Comparison of ENCODE assay signal across 16 mouse cellular contexts in the genomic region with DNA sequence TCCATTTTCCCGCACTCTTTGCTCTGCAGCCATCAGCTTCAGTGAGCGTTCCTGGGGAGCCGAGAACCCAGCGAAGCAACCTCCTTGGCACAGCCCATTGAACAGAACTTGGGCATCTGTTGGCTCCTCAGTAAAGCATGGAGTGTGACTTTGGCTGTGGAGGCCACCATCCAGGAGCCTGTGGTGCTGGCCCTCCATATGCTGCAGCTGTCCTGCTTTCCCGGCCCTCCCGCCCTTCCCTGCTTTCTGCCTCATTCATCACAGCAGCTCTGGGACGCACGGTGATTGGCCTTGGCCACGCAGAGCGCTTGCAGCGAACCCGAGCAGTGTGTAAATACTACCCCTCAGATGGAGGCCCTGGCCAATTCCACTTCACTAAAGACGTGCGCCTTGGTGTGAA. TPM values are rescaled to one million over a fixed set of nuclear protein-coding genes. Genes with fewer than 3 reads are reported as not detected.
A peak's percentile ranks its signal among the peaks of the same experiment; 100 is the strongest.
DNase-seq lines count a peak whose midpoint lies in the region; ATAC-seq lines count a peak whose summit lies in the region.
"Had no signal": no experiment of that assay in that cellular context is flagged by ENCODE, and none has a peak within 500 bp of the region (broad histone marks: within the 10 kb centered on the region; RNA-seq: fewer than 3 reads in every experiment).

No protein-coding gene starts in this region.

- DNase-seq in cerebellum, adult 9-10 months: peak; percentile 86
- no peak for DNase-seq in thymus, postnatal 10 days (ENCODE audit: low spot score in 2 of 2)
- DNase-seq in gastrocnemius, postnatal 4 days (ENCODE audit: low spot score in 2 of 2): no peak
- DNase-seq: adrenal gland, adult 2 months; gastrocnemius, adult 2 months; kidney, adult 11 months; lung, postnatal 4 days; right cerebral cortex, postnatal 14 days; thymus, postnatal 36 days had no signal

- no peak overlapping the region for H3K27ac ChIP-seq in kidney, embryonic 14.5 days (ENCODE audit: low read depth, low read length)
- H3K27ac ChIP-seq in kidney, embryonic 15.5 days: no peak overlapping the region
- H3K27ac ChIP-seq in intestine, embryonic 16.5 days (ENCODE audit: low read length): no peak overlapping the region
- H3K27ac ChIP-seq: gastrocnemius, adult 2 months; layer of hippocampus, adult 2 months; liver, embryonic 14.5 days had no signal

- 0 out of 2 replicates have a peak, but pooled peaks have one; percentile 29 for ATAC-seq in kidney, embryonic 14.5 days (ENCODE audit: low FRiP score, low TSS enrichment)
- ATAC-seq in kidney, embryonic 15.5 days (replicated peaks; ENCODE audit: low FRiP score): no peak; the same call in 1 of the 2 replicates
- ATAC-seq in cerebellum, adult (ENCODE audit: insufficient number of reproducible peaks, low FRiP score, low TSS enrichment): peak; percentile 83
- ATAC-seq in intestine, embryonic 16.5 days: peak; percentile 17; the same call in 1 of the 2 replicates
- ATAC-seq: CD4-positive, CD25-positive, alpha-beta regulatory T cell, adult 4 months had no signal

- H3K4me3 ChIP-seq in kidney, embryonic 14.5 days (ENCODE audit: low read length): no peak overlapping the region
- H3K4me3 ChIP-seq in kidney, embryonic 15.5 days (replicated peaks): no peak overlapping the region
- H3K4me3 ChIP-seq in intestine, embryonic 16.5 days (ENCODE audit: low read length): no peak overlapping the region
- H3K4me3 ChIP-seq: gastrocnemius, adult 2 months; layer of hippocampus, adult 2 months had no signal

- peaks cover 35% of the 10 kb centered on the region; the same call in 1 of the 2 replicates for H3K36me3 ChIP-seq in kidney, embryonic 14.5 days (ENCODE audit: control insufficient read depth, insufficient read depth, low read length)
- H3K36me3 ChIP-seq in kidney, embryonic 15.5 days: peaks cover 46% of the 10 kb centered on the region
- no peaks in the 10 kb centered on the region for H3K36me3 ChIP-seq in intestine, embryonic 16.5 days (ENCODE audit: control insufficient read depth, insufficient read depth, low read length)

- H3K9ac ChIP-seq in kidney, embryonic 14.5 days (ENCODE audit: low read depth, low read length): no peak overlapping the region
- H3K9ac ChIP-seq in kidney, embryonic 15.5 days: no peak overlapping the region
- H3K9ac ChIP-seq in intestine, embryonic 16.5 days (ENCODE audit: low read depth, low read length): no peak overlapping the region
- H3K9ac ChIP-seq: liver, embryonic 14.5 days had no signal

- peaks cover 8% of the 10 kb centered on the region; the same call in 1 of the 2 replicates for H3K4me1 ChIP-seq in kidney, embryonic 14.5 days (ENCODE audit: control insufficient read depth, insufficient read depth, low read length)
- H3K4me1 ChIP-seq in kidney, embryonic 15.5 days: peaks cover 17% of the 10 kb centered on the region
- H3K4me1 ChIP-seq in intestine, embryonic 16.5 days (ENCODE audit: control insufficient read depth, insufficient read depth, low read length): peaks cover 4% of the 10 kb centered on the region

- whole genome bisulfite sequencing in kidney, embryonic 14.5 days: 66% methylated on average over 14 of the region's 14 CpGs
- WGBS in kidney, embryonic 15.5 days: 69% methylated on average over 14 of the region's 14 CpGs
- 75% methylated on average over 14 of the region's 14 CpGs for WGBS in intestine, embryonic 16.5 days

- H3K9me3 ChIP-seq in kidney, embryonic 14.5 days (ENCODE audit: control insufficient read depth, low read length): no peaks in the 10 kb centered on the region
- no peaks in the 10 kb centered on the region for H3K9me3 ChIP-seq in kidney, embryonic 15.5 days (replicated peaks)
- H3K9me3 ChIP-seq in intestine, embryonic 16.5 days (ENCODE audit: control insufficient read depth, low read length): no peaks in the 10 kb centered on the region

- H3K4me2 ChIP-seq in kidney, embryonic 14.5 days (replicated peaks; ENCODE audit: low read depth, low read length): no peak overlapping the region
- no peak overlapping the region for H3K4me2 ChIP-seq in kidney, embryonic 15.5 days
- no peak overlapping the region for H3K4me2 ChIP-seq in intestine, embryonic 16.5 days (ENCODE audit: low read depth, low read length)

- H3K27me3 ChIP-seq in kidney, embryonic 14.5 days (ENCODE audit: control insufficient read depth, insufficient read depth, low read length): no peaks in the 10 kb centered on the region
- H3K27me3 ChIP-seq in kidney, embryonic 15.5 days: no peaks in the 10 kb centered on the region
- no peaks in the 10 kb centered on the region for H3K27me3 ChIP-seq in intestine, embryonic 16.5 days (replicated peaks; ENCODE audit: control insufficient read depth, insufficient read depth, low read length)

RNA-seq across cellular contexts. Expression of a gene that starts 14.3 kb away (rescaled TPM):
- 53.6 and 70.3 TPM in 2 replicates for polyA plus RNA-seq in kidney, embryonic 14.5 days (2014; fragmentation: Nextera tagmentation; extraction: Ambion mirVana)
- polyA plus RNA-seq in kidney, embryonic 15.5 days (2015; fragmentation: Nextera tagmentation; extraction: Ambion mirVana): 68.8 and 71.8 TPM in 2 replicates
- polyA plus RNA-seq in intestine, embryonic 16.5 days (2015; fragmentation: Nextera tagmentation; extraction: Ambion mirVana): 66.0 and 76.1 TPM in 2 replicates
- 10 to 100 TPM; 30.6 to 33.3 TPM for total RNA-seq in gastrocnemius, postnatal 4 days (2021)

RNA-seq across cellular contexts. Expression of a gene that starts 14.4 kb away (rescaled TPM):
- polyA plus RNA-seq in kidney, embryonic 14.5 days (2014; fragmentation: Nextera tagmentation; extraction: Ambion mirVana): 57.5 and 59.1 TPM in 2 replicates
- 51.5 and 54.1 TPM in 2 replicates for polyA plus RNA-seq in kidney, embryonic 15.5 days (2015; fragmentation: Nextera tagmentation; extraction: Ambion mirVana)
- 59.4 and 63.4 TPM in 2 replicates for polyA plus RNA-seq in intestine, embryonic 16.5 days (2015; fragmentation: Nextera tagmentation; extraction: Ambion mirVana)
- total RNA-seq in gastrocnemius, postnatal 4 days (2021): 10 to 100 TPM; 26.9 to 31.2 TPM
